Mouse (Mus musculus) midbrain, postnatal 0 days (tissue): ENCODE data around the gene Erlin1. TPM values are rescaled to one million over a fixed set of nuclear protein-coding genes. Genes with fewer than 3 reads are reported as not detected.

Experiments
- ATAC-seq: fragments of 200-750 bp; cut with Nextera tagmentation; 2 replicates; pipeline ENCODE4 v1.8.0; 2017; ENCODE audit warnings: moderate number of reproducible peaks, mild to moderate bottlenecking, moderate TSS enrichment, moderate library complexity; ENCODE audit not compliant: low FRiP score
- DNase-seq: peaks from one replicate; pipeline ENCODE4 v3.0.0-alpha.2; 2015; ENCODE audit warnings: low spot score
- H3K27ac ChIP-seq: fragments of 300-500 bp; sonication (generic); 2 replicates; pipeline ENCODE4 v1.5.1; 2014; ENCODE audit warnings: low read depth, mild to moderate bottlenecking, low read length, mixed read lengths
- H3K27me3 ChIP-seq: fragments of 300-500 bp; sonication (generic); 2 replicates; pipeline ENCODE4 v1.6.1; 2014; ENCODE audit warnings: low read length, control low read depth, mixed read lengths; ENCODE audit not compliant: insufficient read depth
- H3K36me3 ChIP-seq: fragments of 300-500 bp; sonication (generic); 2 replicates; pipeline ENCODE4 v1.6.1; 2014; ENCODE audit warnings: low read length, control low read depth, mixed read lengths; ENCODE audit not compliant: insufficient read depth
- H3K4me1 ChIP-seq: fragments of 300-500 bp; sonication (generic); 2 replicates; pipeline ENCODE4 v1.6.1; 2014; ENCODE audit warnings: mild to moderate bottlenecking, control low read depth, antibody characterized with exemption, low read length, mixed read lengths; ENCODE audit not compliant: insufficient read depth
- H3K4me2 ChIP-seq: fragments of 300-500 bp; sonication (generic); 2 replicates; pipeline ENCODE4 v1.6.1; 2014; ENCODE audit warnings: low read depth, mild to moderate bottlenecking, low read length, mixed read lengths; ENCODE audit not compliant: poor library complexity, severe bottlenecking
- H3K4me3 ChIP-seq: fragments of 300-500 bp; sonication (generic); 2 replicates; pipeline ENCODE4 v1.5.1; 2014; ENCODE audit warnings: low read depth, mild to moderate bottlenecking, low read length, moderate library complexity
- H3K9ac ChIP-seq: fragments of 300-500 bp; sonication (generic); replicated peaks from 2 replicates; pipeline ENCODE4 v1.6.1; 2014; ENCODE audit warnings: mild to moderate bottlenecking, low read length, moderate library complexity, mixed read lengths; ENCODE audit not compliant: poor library complexity, severe bottlenecking
- H3K9me3 ChIP-seq: fragments of 300-500 bp; sonication (generic); 2 replicates; pipeline ENCODE4 v1.6.1; 2016; ENCODE audit warnings: low read length, control low read depth
- CTCF ChIP-seq: IDR thresholded peaks from 2 replicates; pipeline ENCODE4 v1.5.1; 2016; ENCODE audit warnings: antibody characterized with exemption, mild to moderate bottlenecking
- WGBS: fragments of 180-500 bp; shearing (Covaris S2); extraction: QIAGEN DNeasy Blood & Tissue Kit; methylation state at CpG from one replicate; pipeline ENCODE4 v1.1.7; 2014; 5-methylcytosine and 5-hydroxymethylcytosine counted together
- polyA plus RNA-seq: library from polyadenylated mRNA; unstranded; fragments of >200 nt; fragmentation: Nextera tagmentation; extraction: Ambion mirVana; gene quantifications from 2 replicates; pipeline ENCODE4 v1.2.1, GENCODE M21; 2015
- total RNA-seq: library from RNA; depleted of rRNA; stranded (reverse); fragments of >200 nt; gene quantifications from 2 replicates; pipeline ENCODE4 v1.2.3, GENCODE M21; 2014; rRNA removed

Gene Erlin1
- 9.8 and 11.8 TPM in 2 replicates for total RNA-seq
- polyA plus RNA-seq = 15.9 and 16.4 TPM in 2 replicates

GRCm38 (mm10) chr19:44069121-44069913, at the start of gene Erlin1:
Gene Erlin1 (minus strand): TSS chr19:44069785.
- TF ChIP-seq CTCF = 0 out of 2 replicates have a peak, but pooled peaks have one; percentile 3
- WGBS = under 1% methylated on average over 69 of the region's 75 CpGs
- peak within 1 kb of the TSS; percentile 87 for H3K4me2 ChIP-seq
- peaks cover 4% of the 10 kb centered on the region; the same call in 1 of the 2 replicates for H3K36me3 ChIP-seq
- no peaks in the 10 kb centered on the region for H3K27me3 ChIP-seq
- no peaks in the 10 kb centered on the region for H3K9me3 ChIP-seq
- peak within 1 kb of the TSS; percentile 71 for H3K27ac ChIP-seq
- H3K9ac ChIP-seq = peak within 1 kb of the TSS; percentile 62
- DNase-seq (peak; percentile 91), ATAC-seq (peak; percentile 93)
- peak within 1 kb of the TSS; percentile 71 for H3K4me3 ChIP-seq
- H3K4me1 ChIP-seq = no peaks in the 10 kb centered on the region

DNA sequence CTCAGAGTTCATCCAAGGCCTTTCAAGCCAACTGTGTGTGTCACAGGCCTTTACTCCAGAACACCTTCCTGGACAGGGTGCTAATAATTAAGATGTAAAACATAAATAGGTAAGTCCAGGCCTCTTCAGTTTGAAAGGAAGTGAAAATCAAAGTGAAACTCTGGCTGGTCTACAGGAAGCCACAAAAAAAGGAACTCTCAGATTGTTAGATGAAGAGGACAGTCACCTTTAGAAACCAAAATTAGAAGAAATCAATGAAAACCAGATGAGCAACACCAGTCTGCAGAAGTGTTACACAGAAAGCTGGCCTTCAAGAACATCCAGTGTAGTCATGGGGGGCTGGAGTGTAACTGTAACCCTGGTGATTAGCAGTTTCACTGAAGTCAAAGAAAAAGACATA, 48.2 kb upstream of the Erlin1 start:
- no peak for DNase-seq
- Histone ChIP-seq H3K9ac (no peak overlapping the region), H3K27me3 (no peaks in the 10 kb centered on the region)

GRCm38 (mm10) chr19:44111706-44112105, 42.1 kb upstream of the Erlin1 start:
- WGBS = 51% methylated on average over 7 of the region's 7 CpGs
- H3K36me3 ChIP-seq = peaks cover 50% of the 10 kb centered on the region
- H3K9me3 ChIP-seq = no peaks in the 10 kb centered on the region
- peak; percentile 64 for TF ChIP-seq CTCF
- H3K4me3 ChIP-seq = no peak overlapping the region
- ATAC-seq = no peak
- H3K4me1 ChIP-seq = 0 out of 2 replicates have a peak, but pooled peaks cover 3% of the 10 kb centered on the region
- peak; percentile 49 for DNase-seq
- H3K27ac ChIP-seq = no peak overlapping the region
- no peaks in the 10 kb centered on the region for H3K27me3 ChIP-seq
- H3K9ac ChIP-seq = no peak overlapping the region
- no peak overlapping the region for H3K4me2 ChIP-seq

More for the DNA sequence above, 48.2 kb upstream of the Erlin1 start:
- ATAC-seq = no peak
- Histone ChIP-seq H3K36me3 (peaks cover 55% of the 10 kb centered on the region), H3K4me3 (no peak overlapping the region), H3K27ac (no peak overlapping the region), H3K4me2 (no peak overlapping the region), H3K9me3 (no peaks in the 10 kb centered on the region), H3K4me1 (no peaks in the 10 kb centered on the region)
- no peak for TF ChIP-seq CTCF

DNA sequence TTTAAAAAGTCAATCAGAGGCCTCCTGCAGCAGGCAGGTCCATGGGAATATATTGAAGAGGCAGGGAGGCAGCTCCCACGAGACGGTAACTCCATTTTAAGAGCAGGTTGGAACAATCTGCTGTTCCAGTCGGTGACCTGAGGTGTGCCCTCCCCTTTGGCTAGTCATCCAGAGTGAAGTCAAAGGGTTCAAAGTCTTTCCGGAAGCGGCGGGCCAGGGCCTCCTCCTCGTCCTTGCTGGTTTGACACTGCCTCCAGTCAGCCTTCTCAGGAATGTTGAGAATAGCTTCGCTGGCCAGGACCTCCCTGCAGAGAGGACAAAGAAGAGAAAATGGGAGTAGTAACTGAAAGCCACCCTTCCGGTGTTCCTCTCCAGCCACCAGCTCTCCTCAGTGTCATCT, 40.8 kb upstream of the Erlin1 start:
- Histone ChIP-seq H3K4me1 (0 out of 2 replicates have a peak, but pooled peaks cover 3% of the 10 kb centered on the region), H3K27me3 (no peaks in the 10 kb centered on the region), H3K27ac (no peak overlapping the region), H3K4me3 (no peak overlapping the region), H3K36me3 (peaks cover 42% of the 10 kb centered on the region), H3K9ac (no peak overlapping the region), H3K4me2 (no peak overlapping the region), H3K9me3 (no peaks in the 10 kb centered on the region)
- no peak for TF ChIP-seq CTCF
- DNase-seq = no peak
- WGBS = 86% methylated on average over 9 of the region's 9 CpGs
- no peak for ATAC-seq

- ATAC-seq (no peak), DNase-seq (peak; percentile 4)
- TF ChIP-seq CTCF = no peak
- Histone ChIP-seq H3K9me3 (no peaks in the 10 kb centered on the region), H3K27ac (no peak overlapping the region), H3K36me3 (peaks cover 33% of the 10 kb centered on the region), H3K9ac (no peak overlapping the region), H3K4me3 (no peak overlapping the region), H3K4me1 (0 out of 2 replicates have a peak, but pooled peaks cover 3% of the 10 kb centered on the region), H3K27me3 (no peaks in the 10 kb centered on the region), H3K4me2 (no peak overlapping the region)
Measured at GRCm38 (mm10) chr19:44108996-44109395, 39.4 kb upstream of the Erlin1 start.
